Mouse (Mus musculus) hindbrain, embryonic 12.5 days (tissue): Measurements from ENCODE around the gene Evpl. TPM values are rescaled to one million over a fixed set of nuclear protein-coding genes. Genes with fewer than 3 reads are reported as not detected.
"Not testable (repeated sequence)": the region's sequence is repeated elsewhere in the genome, so short reads cannot be mapped to it uniquely, and the experiment has no call there.

Experiments
- ATAC-seq: fragments of 200-750 bp; cut with Nextera tagmentation; 2 replicates; pipeline ENCODE4 v1.8.0; 2017; ENCODE audit warnings: moderate TSS enrichment; ENCODE audit not compliant: low FRiP score
- H3K27ac ChIP-seq: fragments of 300-500 bp; sonication (generic); 2 replicates; pipeline ENCODE4 v1.5.1; 2016; ENCODE audit warnings: mild to moderate bottlenecking
- H3K27me3 ChIP-seq: fragments of 300-500 bp; sonication (generic); 2 replicates; pipeline ENCODE4 v1.6.1; 2016; ENCODE audit warnings: mild to moderate bottlenecking
- H3K36me3 ChIP-seq: fragments of 300-500 bp; sonication (generic); 2 replicates; pipeline ENCODE4 v1.6.1; 2016; ENCODE audit warnings: mild to moderate bottlenecking
- H3K4me1 ChIP-seq: fragments of 300-500 bp; sonication (generic); 2 replicates; pipeline ENCODE4 v1.6.1; 2016
- H3K4me2 ChIP-seq: fragments of 300-500 bp; sonication (generic); replicated peaks from 2 replicates; pipeline ENCODE4 v1.6.1; 2016; ENCODE audit warnings: mild to moderate bottlenecking
- H3K4me3 ChIP-seq: fragments of 300-500 bp; sonication (generic); 2 replicates; pipeline ENCODE4 v1.5.1; 2016; ENCODE audit warnings: mild to moderate bottlenecking
- H3K9ac ChIP-seq: fragments of 300-500 bp; sonication (generic); 2 replicates; pipeline ENCODE4 v1.6.1; 2016; ENCODE audit warnings: mild to moderate bottlenecking, moderate library complexity
- H3K9me3 ChIP-seq: fragments of 300-500 bp; sonication (generic); replicated peaks from 2 replicates; pipeline ENCODE4 v1.6.1; 2016; ENCODE audit warnings: mild to moderate bottlenecking
- WGBS: fragments of 180-500 bp; shearing (Covaris S2); methylation state at CpG from one replicate; pipeline ENCODE4 v1.1.7; 2016; 5-methylcytosine and 5-hydroxymethylcytosine counted together
- polyA plus RNA-seq: library from polyadenylated mRNA; unstranded; fragments of >200 nt; fragmentation: Nextera tagmentation; extraction: Ambion mirVana; gene quantifications from 2 replicates; pipeline ENCODE4 v1.2.1, GENCODE M21; 2016

Gene Evpl
- 1.0 and 1.3 TPM in 2 replicates for polyA plus RNA-seq

GRCm38 (mm10) chr11:116237742-116238395, at the start of gene Evpl:
TSS of gene Evpl (minus strand) at chr11:116238077.
- 15% methylated on average over 30 of the region's 31 CpGs for WGBS
- Histone ChIP-seq H3K4me3 (0 out of 2 replicates have a peak within 1 kb of the TSS, but pooled peaks have one; percentile 3), H3K27ac (no peak within 1 kb of the TSS)

GRCm38 (mm10) chr11:116287351-116287750, 49.5 kb upstream of the Evpl start:
- no peak overlapping the region; the same call in 1 of the 2 replicates for H3K9ac ChIP-seq
- peaks cover 39% of the 10 kb centered on the region for H3K27me3 ChIP-seq
- peaks cover 6% of the 10 kb centered on the region; the same call in 1 of the 2 replicates for H3K4me1 ChIP-seq
- 69% methylated on average over 5 of the region's 5 CpGs for WGBS
- H3K9me3 ChIP-seq, result no peaks in the 10 kb centered on the region
- H3K4me2 ChIP-seq, result no peak overlapping the region
- no peak overlapping the region for H3K4me3 ChIP-seq
- 0 out of 2 replicates have a peak overlapping the region, but pooled peaks have one; percentile 26 for H3K27ac ChIP-seq
- peaks cover 52% of the 10 kb centered on the region for H3K36me3 ChIP-seq
- ATAC-seq, result no peak

More at GRCm38 (mm10) chr11:116237742-116238395, at the start of gene Evpl:
- no peak for ATAC-seq
- H3K4me2 ChIP-seq, result peak within 1 kb of the TSS; percentile 22; the same call in 1 of the 2 replicates
- H3K27me3 ChIP-seq, result peaks cover 44% of the 10 kb centered on the region
- H3K9me3 ChIP-seq, result no peaks in the 10 kb centered on the region
- peaks cover 18% of the 10 kb centered on the region for H3K4me1 ChIP-seq
- no peaks in the 10 kb centered on the region for H3K36me3 ChIP-seq
- H3K9ac ChIP-seq, result no peak within 1 kb of the TSS

DNA sequence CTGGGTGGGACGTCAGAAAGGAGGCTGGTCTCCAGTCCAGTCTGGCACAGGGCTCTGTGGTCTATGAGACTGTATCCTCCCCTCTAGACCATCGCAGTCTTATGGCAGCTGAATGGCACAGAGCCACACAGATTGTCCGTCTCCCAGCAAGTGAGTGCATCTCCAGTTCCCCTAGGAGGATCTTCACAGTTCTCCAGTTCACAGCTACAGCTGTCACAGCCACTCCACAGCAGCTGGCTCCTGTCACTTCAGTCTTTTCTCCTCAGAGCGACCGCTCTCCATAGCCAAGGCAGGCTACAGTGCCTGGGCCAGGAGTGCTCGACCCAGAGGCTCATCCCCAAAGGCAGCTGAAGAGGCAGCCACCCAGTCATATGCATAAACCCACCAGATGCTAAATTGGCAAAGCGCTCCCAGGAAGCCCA, 47.9 kb upstream of the Evpl start:
- WGBS, result 63% methylated on average over 7 of the region's 7 CpGs
- peaks cover 55% of the 10 kb centered on the region for H3K27me3 ChIP-seq
- H3K9me3 ChIP-seq, result no peaks in the 10 kb centered on the region
- no peak overlapping the region for H3K9ac ChIP-seq
- H3K4me3 ChIP-seq, result no peak overlapping the region
- H3K27ac ChIP-seq, result no peak overlapping the region
- ATAC-seq, result no peak
- H3K36me3 ChIP-seq, result peaks cover 37% of the 10 kb centered on the region
- peaks cover 19% of the 10 kb centered on the region for H3K4me1 ChIP-seq
- H3K4me2 ChIP-seq, result no peak overlapping the region

DNA sequence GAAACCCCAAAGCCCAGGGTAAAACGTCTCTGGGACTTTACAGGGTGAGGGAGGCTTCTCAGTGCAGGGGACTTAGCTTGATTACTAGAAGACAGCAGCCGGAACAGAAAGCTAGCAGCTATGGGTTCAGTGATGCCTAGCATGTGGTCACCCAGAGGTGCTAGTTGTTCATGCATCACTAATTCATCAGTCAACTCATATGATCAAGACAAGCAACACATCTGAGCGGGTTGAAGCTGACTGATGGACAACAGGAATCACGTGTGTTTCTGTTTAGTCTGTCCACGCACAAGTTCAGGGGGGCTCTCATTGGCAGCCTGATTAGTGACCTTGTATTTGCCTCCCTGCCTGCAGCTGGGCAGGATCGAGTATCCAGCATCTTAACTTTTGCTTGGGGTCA, 46.1 kb upstream of the Evpl start:
- Histone ChIP-seq H3K9me3 (no peaks in the 10 kb centered on the region), H3K9ac (no peak overlapping the region), H3K4me2 (no peak overlapping the region), H3K4me3 (no peak overlapping the region), H3K36me3 (peaks cover 19% of the 10 kb centered on the region), H3K4me1 (peaks cover 19% of the 10 kb centered on the region), H3K27me3 (peaks cover 67% of the 10 kb centered on the region), H3K27ac (no peak overlapping the region)
- no peak for ATAC-seq
- WGBS, result 53% methylated on average over 6 of the region's 6 CpGs

- Histone ChIP-seq H3K9me3 (no peaks in the 10 kb centered on the region), H3K27ac (no peak overlapping the region), H3K9ac (no peak overlapping the region), H3K4me1 (peaks cover 19% of the 10 kb centered on the region), H3K36me3 (peaks cover 9% of the 10 kb centered on the region), H3K4me2 (no peak overlapping the region), H3K27me3 (peaks cover 67% of the 10 kb centered on the region), H3K4me3 (no peak overlapping the region)
- ATAC-seq, result no peak
- 9% methylated on average over 48 of the region's 48 CpGs for WGBS
These were observed 45.1 kb upstream of the Evpl start for GRCm38 (mm10) chr11:116282912-116283521.

DNA sequence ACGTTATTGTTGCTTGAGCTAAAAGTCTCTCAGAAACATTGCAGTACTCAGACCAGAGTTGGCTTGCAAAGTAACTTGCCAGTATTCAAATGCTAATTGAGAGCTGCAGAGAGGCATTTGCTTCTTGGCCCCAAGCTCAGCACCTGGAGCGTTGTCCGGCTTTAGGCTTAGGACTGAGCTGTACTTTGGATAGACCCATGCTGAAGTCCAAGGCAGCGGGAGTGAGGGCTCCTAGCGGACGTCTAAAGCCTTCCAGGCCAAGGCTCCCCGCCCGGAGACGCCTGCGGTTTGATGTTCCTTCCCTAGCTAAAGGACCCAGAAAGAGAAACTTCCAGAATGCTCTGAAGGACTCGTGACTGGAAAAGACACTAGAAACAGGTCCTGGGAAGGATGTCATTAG, 44.2 kb upstream of the Evpl start:
- peaks cover 19% of the 10 kb centered on the region for H3K4me1 ChIP-seq
- H3K4me2 ChIP-seq, result 0 out of 2 replicates have a peak overlapping the region, but pooled peaks have one; percentile 52
- no peak for ATAC-seq
- H3K4me3 ChIP-seq, result peak overlapping the region; percentile 31; the same call in 1 of the 2 replicates
- H3K36me3 ChIP-seq, result no peaks in the 10 kb centered on the region
- no peak overlapping the region for H3K27ac ChIP-seq
- H3K27me3 ChIP-seq, result peaks cover 67% of the 10 kb centered on the region
- no peaks in the 10 kb centered on the region for H3K9me3 ChIP-seq
- WGBS, result 2% methylated on average over 11 of the region's 11 CpGs
- H3K9ac ChIP-seq, result no peak overlapping the region

GRCm38 (mm10) chr11:116281671-116282070, 43.8 kb upstream of the Evpl start:
- Histone ChIP-seq H3K4me3 (peak overlapping the region; percentile 31), H3K4me2 (peak overlapping the region; percentile 52), H3K4me1 (peaks cover 19% of the 10 kb centered on the region), H3K9me3 (no peaks in the 10 kb centered on the region), H3K36me3 (no peaks in the 10 kb centered on the region), H3K9ac (0 out of 2 replicates have a peak overlapping the region, but pooled peaks have one; percentile 41), H3K27ac (no peak overlapping the region), H3K27me3 (peaks cover 67% of the 10 kb centered on the region)
- no peak for ATAC-seq
- 3% methylated on average over 18 of the region's 18 CpGs for WGBS

GRCm38 (mm10) chr11:116280751-116281663, 43.1 kb upstream of the Evpl start, which contains the start of gene Galr2:
TSS of gene Galr2 (plus strand) at chr11:116280939.
- Histone ChIP-seq H3K27ac (no peak within 1 kb of the TSS), H3K9ac (peak within 1 kb of the TSS; percentile 41; the same call in 1 of the 2 replicates), H3K4me3 (peak within 1 kb of the TSS; percentile 31), H3K27me3 (peaks cover 65% of the 10 kb centered on the region), H3K4me1 (peaks cover 14% of the 10 kb centered on the region), H3K9me3 (no peaks in the 10 kb centered on the region), H3K4me2 (peak within 1 kb of the TSS; percentile 52), H3K36me3 (no peaks in the 10 kb centered on the region)
- no peak for ATAC-seq
- 6% methylated on average over 48 of the region's 48 CpGs for WGBS

- not testable (repeated sequence) for H3K27ac ChIP-seq, H3K4me3 ChIP-seq, H3K4me2 ChIP-seq, H3K9me3 ChIP-seq, H3K9ac ChIP-seq, H3K36me3 ChIP-seq, ATAC-seq
- Histone ChIP-seq H3K27me3 (peaks cover 26% of the 10 kb centered on the region), H3K4me1 (peaks cover 26% of the 10 kb centered on the region)
- WGBS, result 91% methylated on average over 1 of the region's 1 CpGs
These were observed 39.3 kb upstream of the Evpl start for GRCm38 (mm10) chr11:116277184-116277583.

DNA sequence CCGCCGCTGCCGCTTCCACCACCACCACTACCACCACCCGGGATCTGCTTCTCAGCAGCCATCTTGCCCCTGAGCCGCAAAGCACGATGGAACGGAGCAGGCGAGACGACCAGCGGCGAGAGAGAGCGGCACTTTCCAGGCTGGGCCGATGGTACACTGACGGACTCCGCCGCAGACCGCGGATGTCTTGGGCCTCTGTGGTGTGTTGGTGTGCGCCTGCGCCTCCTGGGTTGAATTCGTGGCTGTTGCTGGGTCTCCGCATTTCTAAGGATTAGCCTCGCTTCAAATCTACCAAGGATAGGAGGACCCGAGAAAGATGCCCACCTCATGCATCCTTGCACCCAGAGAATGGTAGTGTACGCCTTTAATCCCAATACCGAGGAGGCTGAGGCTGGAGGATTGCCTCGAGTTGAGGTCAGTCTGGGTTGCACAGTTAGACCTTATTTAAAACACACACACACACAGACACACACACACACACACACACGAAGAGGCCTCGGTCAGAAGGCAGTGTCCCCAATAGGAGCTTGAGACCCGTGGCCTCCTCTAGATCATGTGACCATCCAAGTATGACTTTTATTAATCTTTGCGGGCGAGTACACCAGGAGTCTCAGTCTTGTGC, 36.3 kb upstream of the Evpl start, which contains the start of gene Srp68:
Gene Srp68, minus strand, starts transcription at position 173 of the 622 bp plus-strand sequence.
- peaks cover 24% of the 10 kb centered on the region for H3K36me3 ChIP-seq
- H3K4me2 ChIP-seq, result peak within 1 kb of the TSS; percentile 83
- H3K27ac ChIP-seq, result peak within 1 kb of the TSS; percentile 91
- H3K4me3 ChIP-seq, result peak within 1 kb of the TSS; percentile 78
- 4% methylated on average over 32 of the region's 32 CpGs for WGBS
- H3K9ac ChIP-seq, result peak within 1 kb of the TSS; percentile 90
- H3K9me3 ChIP-seq, result no peaks in the 10 kb centered on the region
- peak; percentile 98 for ATAC-seq
- H3K4me1 ChIP-seq, result peaks cover 20% of the 10 kb centered on the region
- no peaks in the 10 kb centered on the region for H3K27me3 ChIP-seq

- no peaks in the 10 kb centered on the region for H3K27me3 ChIP-seq
- no peaks in the 10 kb centered on the region for H3K9me3 ChIP-seq
- H3K4me1 ChIP-seq, result peaks cover 20% of the 10 kb centered on the region
- H3K9ac ChIP-seq, result peak overlapping the region; percentile 90
- peak; percentile 64 for ATAC-seq
- peak overlapping the region; percentile 91 for H3K27ac ChIP-seq
- peak overlapping the region; percentile 78 for H3K4me3 ChIP-seq
- under 1% methylated on average over 38 of the region's 39 CpGs for WGBS
- H3K36me3 ChIP-seq, result peaks cover 28% of the 10 kb centered on the region
- peak overlapping the region; percentile 83 for H3K4me2 ChIP-seq
These were observed 35.7 kb upstream of the Evpl start for GRCm38 (mm10) chr11:116273469-116274044.
